Mouse (Mus musculus): ENCODE measurements around the gene H3f3b. TPM values are rescaled to one million over a fixed set of nuclear protein-coding genes. Genes with fewer than 3 reads are reported as not detected.
A peak's percentile ranks its signal among the peaks of the same experiment; 100 is the strongest.

H3f3b gene
- polyA plus RNA-seq, 1 experiment = 502 TPM

DNA sequence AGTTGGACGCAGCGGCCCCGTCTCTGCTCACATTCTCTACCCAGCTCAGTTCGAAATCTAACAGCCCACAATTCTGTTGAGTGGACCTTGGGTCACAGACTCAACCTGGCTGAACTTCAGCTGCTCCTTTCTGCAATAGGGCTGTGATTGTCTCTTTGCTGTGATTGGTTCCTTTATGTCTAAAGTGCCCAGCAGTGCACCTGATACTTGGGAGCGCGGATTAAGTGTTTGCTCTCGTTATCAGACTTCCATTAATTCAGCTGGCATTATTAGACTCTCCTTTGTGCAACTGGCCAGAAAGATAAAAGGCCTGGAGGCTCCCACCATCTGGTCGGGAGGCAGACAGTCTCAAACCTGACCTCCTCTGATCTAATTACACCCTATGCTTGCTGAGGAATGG lies 12.9 kb downstream of the H3f3b start:
- Histone ChIP-seq H3K4me3 (no peak overlapping the region), H3ac (ENCODE audit: control insufficient read depth, insufficient read length) (no peak overlapping the region), H3K79me2 (ENCODE audit: control insufficient read depth, insufficient read depth) (no peaks in the 10 kb centered on the region), H3K4me2 (ENCODE audit: low read depth) (no peak overlapping the region), H3K27me3 (ENCODE audit: control insufficient read depth, insufficient read depth, insufficient read length) (no peaks in the 10 kb centered on the region), H3K36me3 (ENCODE audit: control insufficient read depth, insufficient read depth) (no peaks in the 10 kb centered on the region)
- no peak for TF ChIP-seq E2F4 (IDR thresholded peaks at IDR 0.05; ENCODE audit: insufficient read depth)

DNA sequence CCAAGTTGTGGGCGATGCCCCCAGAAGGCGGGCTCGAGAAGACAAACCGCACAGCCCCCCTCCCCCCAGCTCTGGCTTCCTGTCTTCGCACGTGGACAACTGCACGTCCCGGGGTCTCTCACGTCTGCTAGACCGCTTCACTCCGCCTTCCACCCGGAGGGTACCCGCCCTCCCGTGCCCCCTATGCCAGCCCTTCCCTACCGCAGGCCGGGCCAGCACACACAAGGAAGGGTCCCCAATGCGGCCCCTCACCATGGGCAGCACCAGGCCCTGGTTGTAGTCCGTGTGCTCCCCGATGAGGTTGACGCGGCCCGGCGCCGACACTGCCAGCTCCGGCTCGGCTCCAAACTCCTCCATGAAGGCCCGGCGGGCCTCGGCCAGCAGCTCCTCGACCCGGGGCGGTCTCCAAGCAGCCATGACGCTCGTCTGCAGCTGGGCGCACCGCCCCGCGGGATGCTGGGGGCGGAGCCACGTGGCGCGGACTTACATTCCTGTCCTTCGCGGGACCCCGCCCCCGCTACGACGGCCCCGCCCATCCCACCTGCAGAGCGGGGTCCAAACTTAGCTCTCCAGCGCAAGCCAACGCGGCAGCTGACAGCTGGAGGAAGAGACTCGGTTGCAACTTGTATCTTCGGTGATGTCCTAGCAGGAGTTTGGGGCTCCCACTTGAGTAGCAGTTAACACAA lies 15.4 kb downstream of the H3f3b start, which contains the start of gene Galk1:
Gene Galk1 (minus strand): TSS at position 458 of the 686 bp plus-strand sequence.
- Histone ChIP-seq H3K79me2 (ENCODE audit: control insufficient read depth, insufficient read depth) (no peaks in the 10 kb centered on the region), H3K36me3 (ENCODE audit: control insufficient read depth, insufficient read depth) (no peaks in the 10 kb centered on the region), H3K4me2 (ENCODE audit: low read depth) (peak within 1 kb of the TSS; percentile 79), H3K4me3 (peak within 1 kb of the TSS; percentile 47), H3ac (ENCODE audit: control insufficient read depth, insufficient read length) (peak within 1 kb of the TSS; percentile 15), H3K27me3 (ENCODE audit: control insufficient read depth, insufficient read depth, insufficient read length) (no peaks in the 10 kb centered on the region)
- TF ChIP-seq MYOG (IDR thresholded peaks at IDR 0.05; ENCODE audit: control insufficient read depth in 1 of 3, insufficient read depth in 1 of 3, insufficient read length in 2 of 3, low read depth in 2 of 3) (peak in 2 of 3 experiments; percentile 15 to 55), TCF12 (IDR thresholded peaks at IDR 0.05; ENCODE audit: insufficient read depth, poor library complexity, severe bottlenecking) (no peak), TCF3 (IDR thresholded peaks at IDR 0.05; ENCODE audit: insufficient read length, low read depth) (no peak), CEBPB (IDR thresholded peaks at IDR 0.05; ENCODE audit: insufficient read depth, poor library complexity, severe bottlenecking) (no peak), POLR2AphosphoS2 (IDR thresholded peaks at IDR 0.05; ENCODE audit: insufficient read length, low read depth) (peak; percentile 70), MAX (IDR thresholded peaks at IDR 0.05; ENCODE audit: low read depth) (no peak), MYOD1 (IDR thresholded peaks at IDR 0.05; ENCODE audit: control insufficient read depth in 1 of 3, insufficient read length in 2 of 3, low read depth in 2 of 3) (peak in 2 of 3 experiments; percentile 58 to 79), REST (IDR thresholded peaks at IDR 0.05; ENCODE audit: insufficient read depth, insufficient read length) (no peak), SRF (IDR thresholded peaks at IDR 0.05; ENCODE audit: control insufficient read depth, insufficient read length, low read depth) (no peak), USF1 (IDR thresholded peaks at IDR 0.05; ENCODE audit: low read depth) (peak; percentile 61), POLR2A (IDR thresholded peaks at IDR 0.05; ENCODE audit: insufficient read length, low read depth) (peak; percentile 88), E2F4 (IDR thresholded peaks at IDR 0.05; ENCODE audit: insufficient read depth) (no peak)

GRCm38 (mm10) chr11:116011529-116012261 lies 16.1 kb downstream of the H3f3b start:
- TF ChIP-seq E2F4 (IDR thresholded peaks at IDR 0.05; ENCODE audit: insufficient read depth) = no peak
- no peak for TF ChIP-seq MYOG (IDR thresholded peaks at IDR 0.05; ENCODE audit: control insufficient read depth in 1 of 3, insufficient read depth in 1 of 3, insufficient read length in 2 of 3, low read depth in 2 of 3)
- TF ChIP-seq USF1 (IDR thresholded peaks at IDR 0.05; ENCODE audit: low read depth) = no peak
- TF ChIP-seq POLR2A (IDR thresholded peaks at IDR 0.05; ENCODE audit: insufficient read length, low read depth) = no peak
- TF ChIP-seq SRF (IDR thresholded peaks at IDR 0.05; ENCODE audit: control insufficient read depth, insufficient read length, low read depth) = no peak
- no peak for TF ChIP-seq TCF12 (IDR thresholded peaks at IDR 0.05; ENCODE audit: insufficient read depth, poor library complexity, severe bottlenecking)
- TF ChIP-seq MAX (IDR thresholded peaks at IDR 0.05; ENCODE audit: low read depth) = no peak
- TF ChIP-seq MYOD1 (IDR thresholded peaks at IDR 0.05; ENCODE audit: control insufficient read depth in 1 of 3, insufficient read length in 2 of 3, low read depth in 2 of 3) = no peak
- TF ChIP-seq REST (IDR thresholded peaks at IDR 0.05; ENCODE audit: insufficient read depth, insufficient read length) = no peak
- TF ChIP-seq POLR2AphosphoS2 (IDR thresholded peaks at IDR 0.05; ENCODE audit: insufficient read length, low read depth) = no peak
- TF ChIP-seq CEBPB (IDR thresholded peaks at IDR 0.05; ENCODE audit: insufficient read depth, poor library complexity, severe bottlenecking) = no peak
- TF ChIP-seq TCF3 (IDR thresholded peaks at IDR 0.05; ENCODE audit: insufficient read length, low read depth) = no peak
- Histone ChIP-seq H3K36me3 (ENCODE audit: control insufficient read depth, insufficient read depth) (no peaks in the 10 kb centered on the region), H3K4me3 (peak overlapping the region; percentile 47), H3K27me3 (ENCODE audit: control insufficient read depth, insufficient read depth, insufficient read length) (no peaks in the 10 kb centered on the region), H3K79me2 (ENCODE audit: control insufficient read depth, insufficient read depth) (no peaks in the 10 kb centered on the region), H3K4me2 (ENCODE audit: low read depth) (peak overlapping the region; percentile 79), H3ac (ENCODE audit: control insufficient read depth, insufficient read length) (peak overlapping the region; percentile 15)

- H3K79me2 ChIP-seq (ENCODE audit: control insufficient read depth, insufficient read depth) = no peaks in the 10 kb centered on the region
- peak overlapping the region; percentile 47 for H3K4me3 ChIP-seq
- no peak for TF ChIP-seq USF1 (IDR thresholded peaks at IDR 0.05; ENCODE audit: low read depth)
- no peak for TF ChIP-seq CEBPB (IDR thresholded peaks at IDR 0.05; ENCODE audit: insufficient read depth, poor library complexity, severe bottlenecking)
- no peak for TF ChIP-seq MAX (IDR thresholded peaks at IDR 0.05; ENCODE audit: low read depth)
- TF ChIP-seq E2F4 (IDR thresholded peaks at IDR 0.05; ENCODE audit: insufficient read depth) = no peak
- TF ChIP-seq POLR2AphosphoS2 (IDR thresholded peaks at IDR 0.05; ENCODE audit: insufficient read length, low read depth) = no peak
- no peak for TF ChIP-seq TCF12 (IDR thresholded peaks at IDR 0.05; ENCODE audit: insufficient read depth, poor library complexity, severe bottlenecking)
- no peak for TF ChIP-seq MYOG (IDR thresholded peaks at IDR 0.05; ENCODE audit: control insufficient read depth in 1 of 3, insufficient read depth in 1 of 3, insufficient read length in 2 of 3, low read depth in 2 of 3)
- TF ChIP-seq SRF (IDR thresholded peaks at IDR 0.05; ENCODE audit: control insufficient read depth, insufficient read length, low read depth) = no peak
- no peak for TF ChIP-seq TCF3 (IDR thresholded peaks at IDR 0.05; ENCODE audit: insufficient read length, low read depth)
- TF ChIP-seq POLR2A (IDR thresholded peaks at IDR 0.05; ENCODE audit: insufficient read length, low read depth) = no peak
- no peak for TF ChIP-seq REST (IDR thresholded peaks at IDR 0.05; ENCODE audit: insufficient read depth, insufficient read length)
- no peak for TF ChIP-seq MYOD1 (IDR thresholded peaks at IDR 0.05; ENCODE audit: control insufficient read depth in 1 of 3, insufficient read length in 2 of 3, low read depth in 2 of 3)
- H3ac ChIP-seq (ENCODE audit: control insufficient read depth, insufficient read length) = no peak overlapping the region
- H3K27me3 ChIP-seq (ENCODE audit: control insufficient read depth, insufficient read depth, insufficient read length) = no peaks in the 10 kb centered on the region
- peak overlapping the region; percentile 79 for H3K4me2 ChIP-seq (ENCODE audit: low read depth)
- no peaks in the 10 kb centered on the region for H3K36me3 ChIP-seq (ENCODE audit: control insufficient read depth, insufficient read depth)
Measured at GRCm38 (mm10) chr11:116010948-116011347, 16.8 kb downstream of the H3f3b start.

Data from myocyte (in vitro differentiated cells).